Mouse (Mus musculus) skeletal muscle tissue, adult 2 months (tissue): ENCODE data around the gene Lrrc29.

Experiments used
- DNase-seq: peaks from one replicate; pipeline ENCODE4 v3.0.0-alpha.2; 2012; ENCODE audit warnings: low read depth, low spot score

The Lrrc29 gene

GRCm38 (mm10) chr8:105266775-105267174 is 59.3 kb downstream of the Lrrc29 start:
- DNase-seq = no peak

- DNase-seq = no peak
Measured at GRCm38 (mm10) chr8:105265128-105265527, 61.0 kb downstream of the Lrrc29 start.

- no peak for DNase-seq
Measured at GRCm38 (mm10) chr8:105264024-105264982, 61.8 kb downstream of the Lrrc29 start, which contains the start of the genes Tradd and Fbxl8. Gene Tradd (minus strand): TSS chr8:105264609. Gene Fbxl8 (plus strand): TSS chr8:105264648.

GRCm38 (mm10) chr8:105263244-105263912 is 62.7 kb downstream of the Lrrc29 start:
- DNase-seq = no peak
